Mouse (Mus musculus) kidney, adult 2 months (tissue): Measurements from ENCODE around the gene Tbc1d17. TPM values are rescaled to one million over a fixed set of nuclear protein-coding genes. Genes with fewer than 3 reads are reported as not detected.

Experiments
- DNase-seq: peaks from one replicate; pipeline ENCODE4 v3.0.0; 2021
- H3K27ac ChIP-seq: fragments of 200-500 bp; 2 replicates; pipeline ENCODE4 v1.5.1; 2012; ENCODE audit warnings: low read depth, low read length, control low read depth, inconsistent platforms; ENCODE audit not compliant: insufficient read depth
- H3K27me3 ChIP-seq: fragments of 200-500 bp; replicated peaks from 2 replicates; pipeline ENCODE4 v1.6.1; 2012; ENCODE audit warnings: mild to moderate bottlenecking, moderate library complexity, low read length, inconsistent platforms; ENCODE audit not compliant: control insufficient read depth, insufficient read depth
- H3K36me3 ChIP-seq: fragments of 200-500 bp; 2 replicates; pipeline ENCODE4 v1.6.1; 2012; ENCODE audit warnings: mild to moderate bottlenecking, moderate library complexity, low read length, inconsistent platforms; ENCODE audit not compliant: control insufficient read depth, insufficient read depth
- H3K4me1 ChIP-seq: fragments of 200-500 bp; 2 replicates; pipeline ENCODE4 v1.6.1; 2011; ENCODE audit warnings: low read length; ENCODE audit not compliant: control insufficient read depth, insufficient read depth
- H3K4me3 ChIP-seq: fragments of 200-500 bp; 2 replicates; pipeline ENCODE4 v1.5.1; 2011; ENCODE audit warnings: mild to moderate bottlenecking, low read depth, low read length, control low read depth; ENCODE audit not compliant: insufficient read depth
- CTCF ChIP-seq: fragments of 200-500 bp; conservative IDR thresholded peaks from 2 replicates; pipeline ENCODE4 v1.5.1; 2011; ENCODE audit warnings: low read depth, mild to moderate bottlenecking, control low read depth, low read length, moderate library complexity, mixed read lengths; ENCODE audit not compliant: insufficient read depth, insufficient read length
- POLR2A ChIP-seq: fragments of 200-500 bp; IDR thresholded peaks from one replicate; pipeline ENCODE4 v1.6.1; 2011; ENCODE audit warnings: low read depth, low read length, control low read depth
- WGBS: fragments of 180-500 bp; shearing (Covaris S2); methylation state at CpG from one replicate; pipeline ENCODE4 v1.1.7; 2018; 5-methylcytosine and 5-hydroxymethylcytosine counted together
- polyA plus RNA-seq: library from polyadenylated mRNA; depleted of rRNA; stranded (reverse); fragments of >200 nt; gene quantifications from 2 replicates; pipeline ENCODE4 v1.2.3, GENCODE M21; 2012

Gene Tbc1d17
- polyA plus RNA-seq, 1 experiment = 100 TPM

- Histone ChIP-seq H3K4me1 (peaks cover 18% of the 10 kb centered on the region), H3K27ac (no peak overlapping the region), H3K27me3 (no peaks in the 10 kb centered on the region), H3K36me3 (no peaks in the 10 kb centered on the region), H3K4me3 (no peak overlapping the region)
- DNase-seq = no peak
- TF ChIP-seq POLR2A = no peak
- TF ChIP-seq CTCF = no peak
- WGBS = 31% methylated on average over 8 of the region's 8 CpGs
These were observed 44.3 kb upstream of the Tbc1d17 start for GRCm38 (mm10) chr7:44893197-44893596.

- H3K27ac ChIP-seq = peak within 1 kb of the TSS; percentile 93
- under 1% methylated on average over 56 of the region's 56 CpGs for WGBS
- H3K27me3 ChIP-seq = no peaks in the 10 kb centered on the region
- DNase-seq = peak; percentile 97
- H3K36me3 ChIP-seq = no peaks in the 10 kb centered on the region
- no peak for TF ChIP-seq CTCF
- peak; percentile 21 for TF ChIP-seq POLR2A
- peaks cover 18% of the 10 kb centered on the region for H3K4me1 ChIP-seq
- H3K4me3 ChIP-seq = peak within 1 kb of the TSS; percentile 60
These were observed 43.5 kb upstream of the Tbc1d17 start, which contains the start of gene Med25 for GRCm38 (mm10) chr7:44892276-44892921. TSS of gene Med25 (minus strand) at chr7:44892712.

- Histone ChIP-seq H3K27ac (peak overlapping the region; percentile 93; the same call in 1 of the 2 replicates), H3K27me3 (no peaks in the 10 kb centered on the region), H3K36me3 (no peaks in the 10 kb centered on the region), H3K4me1 (peaks cover 15% of the 10 kb centered on the region), H3K4me3 (peak overlapping the region; percentile 60)
- WGBS = 10% methylated on average over 6 of the region's 6 CpGs
- TF ChIP-seq POLR2A (no peak), CTCF (no peak)
- no peak for DNase-seq
These were observed 42.7 kb upstream of the Tbc1d17 start for GRCm38 (mm10) chr7:44891611-44892010.

DNA sequence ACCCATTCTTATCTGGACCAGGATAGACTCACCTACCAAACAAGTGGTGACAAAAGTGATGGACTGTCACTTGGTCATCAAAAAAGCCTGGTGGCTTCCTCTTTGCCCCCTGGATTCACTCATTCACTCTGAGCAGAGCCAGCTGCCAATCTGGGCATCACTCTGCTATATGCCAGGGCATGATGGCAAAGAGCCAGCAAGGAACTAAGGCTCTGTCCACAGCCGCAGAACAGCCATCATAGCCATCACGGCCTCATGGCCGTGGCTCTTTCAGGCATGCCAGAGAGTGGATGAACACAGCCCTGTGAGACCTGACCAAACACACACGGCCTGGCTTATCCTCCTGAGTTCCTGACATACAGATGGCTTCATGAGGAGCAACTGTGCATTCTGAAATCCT, 41.9 kb upstream of the Tbc1d17 start:
- Histone ChIP-seq H3K27ac (no peak overlapping the region), H3K4me1 (peaks cover 13% of the 10 kb centered on the region), H3K27me3 (no peaks in the 10 kb centered on the region), H3K36me3 (no peaks in the 10 kb centered on the region), H3K4me3 (peak overlapping the region; percentile 10; the same call in 1 of the 2 replicates)
- TF ChIP-seq POLR2A (no peak), CTCF (no peak)
- WGBS = 42% methylated on average over 4 of the region's 4 CpGs
- no peak for DNase-seq

GRCm38 (mm10) chr7:44890180-44890579, 41.3 kb upstream of the Tbc1d17 start:
- 66% methylated on average over 7 of the region's 7 CpGs for WGBS
- TF ChIP-seq CTCF = no peak
- TF ChIP-seq POLR2A = no peak
- H3K27me3 ChIP-seq = no peaks in the 10 kb centered on the region
- no peak overlapping the region for H3K4me3 ChIP-seq
- peaks cover 11% of the 10 kb centered on the region for H3K4me1 ChIP-seq
- no peaks in the 10 kb centered on the region for H3K36me3 ChIP-seq
- H3K27ac ChIP-seq = no peak overlapping the region
- no peak for DNase-seq

DNA sequence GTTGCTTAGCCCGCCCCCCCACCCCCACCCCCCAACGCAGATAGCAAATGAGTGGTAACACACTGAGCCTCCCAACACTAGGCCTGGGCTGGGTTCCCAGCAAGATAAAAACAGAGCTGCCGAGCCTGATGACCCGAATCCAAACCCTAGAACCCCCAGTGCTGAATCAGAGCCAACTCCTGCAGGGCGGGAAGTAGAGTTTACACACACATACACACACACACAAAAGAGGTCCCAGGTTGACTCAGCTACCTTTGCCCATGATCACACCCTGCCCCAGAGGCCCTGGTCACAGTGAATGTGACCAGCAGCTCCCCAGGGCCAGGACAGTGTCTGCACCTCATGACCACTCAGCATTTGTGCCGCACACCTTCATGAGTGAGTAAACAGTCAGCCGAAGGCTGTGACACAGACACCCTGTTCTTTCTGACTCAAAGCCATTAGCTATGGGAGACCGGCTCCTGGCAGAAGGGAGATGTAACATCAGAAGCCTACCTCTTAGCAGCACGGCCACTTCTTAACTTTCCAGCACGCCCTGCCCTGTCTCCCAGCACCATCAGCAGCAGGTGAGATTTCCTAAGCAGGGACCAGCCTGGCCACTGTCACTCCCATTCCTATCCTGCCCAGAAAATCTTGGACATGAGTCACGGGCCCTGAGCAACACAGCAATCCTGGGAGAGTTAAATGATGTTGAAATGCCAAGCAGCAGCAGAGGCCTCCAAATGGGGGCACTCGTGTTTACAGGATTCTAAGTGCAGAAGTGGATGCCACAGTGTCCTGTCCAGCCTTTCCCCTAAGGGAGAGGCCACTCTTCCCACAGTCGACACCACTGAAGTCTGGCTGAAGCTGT, 39.6 kb upstream of the Tbc1d17 start:
- WGBS = 47% methylated on average over 13 of the region's 13 CpGs
- Histone ChIP-seq H3K4me1 (peaks cover 9% of the 10 kb centered on the region), H3K4me3 (no peak overlapping the region), H3K36me3 (peaks cover 2% of the 10 kb centered on the region; the same call in 1 of the 2 replicates), H3K27me3 (no peaks in the 10 kb centered on the region), H3K27ac (no peak overlapping the region)
- TF ChIP-seq CTCF (no peak), POLR2A (no peak)
- DNase-seq = no peak

- no peak overlapping the region for H3K27ac ChIP-seq
These were observed 38.1 kb upstream of the Tbc1d17 start for GRCm38 (mm10) chr7:44886964-44887363.

More at GRCm38 (mm10) chr7:44886964-44887363, 38.1 kb upstream of the Tbc1d17 start:
- WGBS = 84% methylated on average over 7 of the region's 7 CpGs
- Histone ChIP-seq H3K4me1 (peaks cover 9% of the 10 kb centered on the region), H3K4me3 (no peak overlapping the region), H3K27me3 (no peaks in the 10 kb centered on the region), H3K36me3 (peaks cover 2% of the 10 kb centered on the region; the same call in 1 of the 2 replicates)
- no peak for TF ChIP-seq CTCF
- no peak for TF ChIP-seq POLR2A
- DNase-seq = no peak
